Mouse (Mus musculus) thymus, adult 2 months (tissue): ENCODE data around the gene Fstl1.

ENCODE experiments used
- CTCF ChIP-seq: fragments of 200-500 bp; IDR thresholded peaks from 2 replicates; pipeline ENCODE4 v1.5.1; 2012; ENCODE audit warnings: mild to moderate bottlenecking, control low read depth, low read length, moderate library complexity, borderline replicate concordance; ENCODE audit not compliant: control insufficient read depth, poor library complexity, insufficient read depth; ENCODE audit errors: extremely low read depth
- POLR2A ChIP-seq: fragments of 200-500 bp; IDR thresholded peaks from 2 replicates; pipeline ENCODE4 v1.6.1; 2012; ENCODE audit warnings: mild to moderate bottlenecking, low read length, control low read depth, moderate library complexity; ENCODE audit not compliant: control insufficient read depth, poor library complexity, insufficient read depth; ENCODE audit errors: extremely low read depth

DNA sequence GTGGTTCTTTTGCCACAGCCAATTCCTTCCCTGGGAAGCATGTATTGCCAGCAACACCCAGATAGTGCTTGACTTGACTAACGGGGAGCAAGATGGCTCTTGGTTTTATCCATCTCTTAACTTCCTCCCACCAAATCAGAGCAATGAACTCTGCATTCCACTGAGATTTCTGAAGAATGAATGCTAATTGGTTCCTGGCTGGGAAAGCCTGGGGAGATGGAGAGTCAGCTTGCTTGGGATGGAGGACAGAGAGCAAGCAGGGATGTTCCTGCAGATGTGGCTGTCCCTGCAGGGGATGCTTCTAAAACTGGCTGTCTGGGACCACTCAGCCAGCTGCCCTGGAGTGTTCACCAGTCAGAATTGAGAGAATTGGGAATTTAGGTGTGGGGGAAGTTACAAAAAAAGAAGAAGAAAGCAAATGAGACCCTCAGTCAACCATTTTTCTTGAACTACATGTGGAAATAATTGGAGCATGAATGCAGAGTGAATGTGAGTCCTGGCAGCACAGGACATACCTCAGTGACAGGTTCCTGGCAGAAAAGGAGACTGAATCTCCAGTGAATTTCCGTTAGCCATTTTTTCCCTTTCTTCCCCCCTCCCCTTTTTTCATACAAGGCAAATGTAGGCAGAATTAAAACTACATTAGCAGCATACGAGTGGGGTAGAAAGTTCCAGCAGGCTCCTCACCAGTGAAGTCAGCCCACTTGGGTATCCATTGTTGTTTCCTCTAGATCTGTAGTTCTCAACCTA lies 29.2 kb downstream of the Fstl1 start:
- TF ChIP-seq CTCF (no peak), POLR2A (no peak)
